Mouse (Mus musculus) CD4-positive helper T cell, adult 2 months (primary cell): ENCODE measurements around the gene Fas.
A peak's percentile ranks its signal among the peaks of the same experiment; 100 is the strongest.

Source experiments
- DNase-seq: peaks from one replicate; pipeline ENCODE4 v3.0.0-alpha.2; 2012; ENCODE audit warnings: low read depth, missing footprints, low spot score

Fas gene

DNA sequence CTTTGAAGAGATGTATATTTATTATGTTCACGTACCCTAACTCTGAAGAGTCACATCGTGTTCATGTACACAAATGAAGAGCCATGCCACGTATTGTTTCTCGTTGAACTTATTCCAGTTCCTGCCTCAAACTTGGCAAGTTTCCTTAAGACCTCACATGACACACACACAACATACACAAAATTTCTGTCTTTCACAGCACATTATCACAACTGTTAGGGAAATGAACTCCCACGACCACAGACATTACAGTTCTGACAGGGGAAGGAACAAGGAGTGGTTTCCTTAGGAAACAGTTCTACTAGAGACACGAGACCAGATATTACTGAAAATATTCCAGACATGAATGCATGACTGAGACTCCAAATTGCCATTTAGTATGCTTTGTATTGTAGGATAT is 6.9 kb upstream of the Fas start:
- DNase-seq, result no peak

DNA sequence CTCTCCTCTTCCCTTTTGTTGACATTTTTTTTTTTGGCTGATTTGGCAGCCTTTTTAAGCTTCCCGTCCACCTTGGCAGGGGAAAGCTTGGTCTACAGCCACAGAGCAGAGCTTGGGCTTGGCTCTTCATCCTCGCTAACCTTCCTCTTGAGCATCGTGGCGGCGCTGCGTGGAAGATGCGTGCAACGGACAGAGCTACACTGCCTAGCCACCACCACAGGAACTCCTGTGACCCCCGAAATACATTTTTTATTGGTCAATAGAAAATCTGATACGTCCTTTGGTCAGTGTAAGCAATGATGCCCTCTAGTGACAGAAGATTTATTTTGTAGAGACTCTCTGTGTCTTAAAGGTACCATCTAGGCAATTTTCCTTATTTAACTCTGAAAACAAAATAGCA is 6.1 kb upstream of the Fas start:
- no peak for DNase-seq

DNA sequence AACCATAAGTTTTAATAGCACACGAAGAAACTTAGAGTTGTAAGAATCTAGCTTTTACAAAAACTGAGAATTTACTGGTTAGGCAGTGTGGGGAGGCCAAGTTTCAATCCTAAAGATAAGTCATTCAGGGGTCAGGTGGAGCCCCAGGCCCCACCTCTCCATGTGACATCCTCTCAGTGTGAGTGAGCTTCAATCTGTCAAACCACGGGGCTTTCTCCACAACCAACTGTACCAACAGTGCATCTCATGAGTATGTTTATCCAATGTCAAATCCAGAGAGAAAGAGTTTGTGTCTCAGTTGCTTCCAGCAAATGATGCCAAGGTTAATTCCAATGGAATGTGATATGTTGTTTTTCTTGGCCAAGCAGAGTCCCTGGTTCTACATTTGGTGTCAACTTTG is 5.6 kb upstream of the Fas start:
- DNase-seq, result no peak

DNA sequence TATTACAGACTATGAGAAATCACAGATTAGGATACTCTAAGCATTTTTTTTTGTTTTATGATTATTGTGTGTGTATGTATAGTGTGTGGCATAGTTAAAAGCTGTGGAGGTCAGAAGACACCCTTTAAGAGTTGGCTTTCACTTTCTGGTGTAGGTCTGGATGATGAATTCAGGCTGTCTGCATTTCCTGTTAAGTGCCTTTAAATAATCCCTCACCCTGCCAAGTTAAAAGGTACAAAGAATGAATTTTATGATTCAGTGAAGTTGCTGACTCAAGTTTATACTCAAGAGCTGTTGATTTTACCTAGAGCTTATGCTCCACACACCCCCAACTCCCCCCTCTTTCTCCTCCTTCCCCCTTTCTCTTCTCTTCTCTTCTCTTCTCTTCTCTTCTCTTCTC is 3.2 kb upstream of the Fas start:
- DNase-seq, result peak; percentile 41

DNA sequence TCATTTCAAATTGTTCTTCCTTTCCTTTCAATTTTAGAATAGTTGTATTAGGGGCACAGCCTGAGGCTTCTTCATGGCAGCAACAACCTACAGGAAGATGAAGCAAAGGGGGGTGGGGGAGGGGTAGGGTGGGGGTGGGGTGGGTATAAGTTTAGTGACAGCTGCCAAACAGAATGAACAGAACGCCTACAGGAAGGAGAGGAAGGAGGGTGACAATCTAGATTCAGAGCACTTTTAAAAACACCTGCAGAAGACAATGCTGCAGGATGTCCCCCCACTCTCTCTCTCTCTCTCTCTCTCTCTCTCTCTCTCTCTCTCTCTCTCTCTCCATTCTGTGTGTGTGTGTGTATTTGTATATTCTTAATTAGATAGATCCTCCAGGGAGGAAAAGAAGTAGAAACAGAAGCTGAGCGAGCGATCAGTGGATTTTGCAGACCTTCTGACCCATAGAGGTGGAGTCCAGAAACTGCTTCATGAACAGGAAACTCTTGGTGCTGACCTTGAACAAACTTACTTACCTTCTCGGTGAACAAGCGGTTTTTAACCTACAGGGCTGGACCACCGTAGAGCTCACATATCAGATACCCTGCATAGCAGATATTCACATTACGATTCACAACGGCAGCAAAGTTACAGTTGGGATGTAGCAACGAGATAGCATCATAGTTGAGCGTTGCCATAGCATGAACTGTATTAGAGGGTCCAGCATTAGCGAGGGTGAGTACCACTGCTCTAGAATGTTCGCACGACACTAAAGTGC is 2.6 kb upstream of the Fas start:
- DNase-seq, result peak; percentile 45

DNA sequence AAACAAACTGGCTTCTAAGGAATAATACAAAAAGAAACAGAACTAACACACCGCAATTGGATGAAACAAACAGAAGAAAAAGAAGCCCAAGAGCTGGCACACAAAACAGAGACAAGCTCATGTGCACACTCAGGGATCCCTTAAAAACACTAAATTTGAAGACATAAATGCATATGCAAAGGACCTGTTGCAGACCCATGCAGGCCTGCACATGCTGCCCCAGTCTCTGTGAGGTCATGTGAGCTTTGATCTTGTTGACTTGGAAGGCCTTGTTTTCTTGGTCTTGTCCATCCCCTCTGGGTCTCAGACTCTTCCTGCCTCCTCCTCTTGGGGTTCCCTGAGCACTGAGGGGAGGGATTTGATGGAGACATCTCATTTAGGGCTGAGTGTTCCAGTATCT is 1.8 kb upstream of the Fas start:
- no peak for DNase-seq

DNA sequence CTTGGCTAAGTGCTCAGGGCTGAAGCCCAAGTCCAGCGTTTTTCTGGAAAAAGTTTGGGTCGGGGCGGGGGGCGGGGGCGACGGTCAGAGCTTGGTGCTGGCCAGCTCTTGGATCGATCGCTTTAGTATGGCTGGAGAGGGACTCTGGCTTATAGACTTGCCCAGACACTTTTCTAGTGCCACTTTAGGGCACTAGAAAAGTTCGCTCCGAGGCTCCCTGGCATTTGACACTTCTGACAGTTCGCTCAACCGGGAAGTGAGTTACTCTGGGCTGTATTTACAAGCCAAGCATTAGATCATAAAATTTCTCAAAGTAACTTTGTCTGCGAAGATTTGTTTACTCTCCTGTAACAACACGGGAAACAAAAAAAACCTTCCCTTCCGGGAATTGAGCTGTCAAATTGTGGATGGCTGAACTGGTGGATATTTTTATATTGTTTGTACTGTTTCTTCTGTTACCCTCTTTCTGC is 441 bp downstream of the Fas start:
- no peak for DNase-seq

DNA sequence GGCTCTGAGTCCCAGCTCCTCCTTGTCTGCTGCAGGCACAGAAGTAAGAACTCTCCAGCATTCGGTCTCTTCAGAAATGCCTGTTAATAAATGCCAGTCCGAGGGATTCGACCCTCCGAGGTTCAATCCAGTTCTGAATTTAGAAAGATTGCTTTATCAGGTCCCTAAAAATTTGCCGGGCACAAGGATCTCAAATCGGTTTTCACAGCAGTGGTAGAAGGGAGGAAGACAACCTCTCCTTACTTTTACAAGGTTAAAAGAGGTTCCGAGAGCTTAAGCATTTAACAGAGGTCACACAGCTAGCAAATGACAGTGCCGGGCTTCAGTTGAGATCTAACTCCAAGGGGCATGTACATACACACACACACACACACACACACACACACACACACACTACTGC is 913 bp downstream of the Fas start:
- no peak for DNase-seq

DNA sequence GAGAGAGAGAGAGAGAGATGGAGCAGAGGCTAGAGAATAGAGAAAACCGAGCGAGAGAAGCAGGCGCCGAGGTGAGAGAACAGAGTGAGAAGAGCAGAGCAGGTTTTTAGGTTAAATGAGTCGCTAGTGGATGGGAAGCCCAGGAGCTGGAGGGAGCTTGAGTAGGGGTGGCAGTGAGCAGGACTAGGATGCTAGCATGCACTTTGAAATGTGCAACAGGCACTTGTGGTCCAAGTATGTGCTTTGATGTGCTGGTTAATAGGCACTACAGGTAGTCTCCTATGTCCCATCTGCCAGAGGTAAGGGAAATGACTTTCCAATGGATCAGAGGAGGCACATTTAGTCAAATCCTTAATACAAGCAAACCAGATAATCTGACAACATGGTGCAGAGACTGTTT is 1.5 kb downstream of the Fas start:
- no peak for DNase-seq

DNA sequence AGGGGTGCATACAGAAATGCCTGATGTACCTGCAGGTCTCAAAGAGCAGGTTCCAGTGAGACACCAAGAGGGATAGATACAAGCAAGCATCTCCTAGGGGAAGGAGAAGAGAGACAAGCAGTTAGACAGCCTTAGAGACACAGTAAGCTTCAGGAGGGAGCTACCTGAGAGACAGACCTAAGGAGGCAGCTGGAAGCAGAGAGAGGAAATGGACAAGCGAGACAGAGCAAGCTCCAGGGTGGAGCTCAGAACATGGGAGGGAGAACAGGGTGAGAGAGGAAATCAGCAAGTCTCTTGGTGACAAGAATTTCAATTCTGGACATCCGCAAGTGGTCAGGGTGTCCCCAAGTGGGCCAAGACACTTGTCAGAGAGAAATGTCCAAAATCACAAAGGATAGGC is 2.2 kb downstream of the Fas start:
- no peak for DNase-seq

DNA sequence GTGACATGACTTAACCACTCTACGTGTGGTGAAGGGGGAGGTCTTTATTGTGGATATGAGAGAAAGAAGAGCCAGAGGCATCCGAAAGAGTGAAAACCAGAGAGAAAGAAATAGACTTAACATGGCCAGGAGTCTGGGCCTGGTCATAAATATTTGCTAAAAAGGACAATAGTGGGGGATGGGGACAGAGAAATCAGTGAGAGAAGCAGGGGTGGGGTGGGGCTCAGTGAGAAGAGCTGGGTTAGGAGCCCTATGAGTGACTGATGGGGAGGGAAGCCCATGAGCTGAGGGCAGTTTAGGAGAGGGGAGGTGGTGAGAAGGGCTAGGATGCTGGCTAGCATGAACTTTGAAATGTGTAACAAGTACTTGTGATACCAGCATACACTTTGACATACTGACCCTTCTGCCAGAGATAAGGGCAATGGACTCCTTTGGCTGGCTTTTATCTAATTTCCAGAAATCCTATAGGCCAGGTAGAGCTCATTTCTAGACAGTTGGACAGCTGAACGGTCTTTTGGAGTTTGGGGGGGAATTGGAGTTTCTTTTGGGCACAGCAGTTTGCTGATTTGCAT is 3.0 kb downstream of the Fas start:
- no peak for DNase-seq

DNA sequence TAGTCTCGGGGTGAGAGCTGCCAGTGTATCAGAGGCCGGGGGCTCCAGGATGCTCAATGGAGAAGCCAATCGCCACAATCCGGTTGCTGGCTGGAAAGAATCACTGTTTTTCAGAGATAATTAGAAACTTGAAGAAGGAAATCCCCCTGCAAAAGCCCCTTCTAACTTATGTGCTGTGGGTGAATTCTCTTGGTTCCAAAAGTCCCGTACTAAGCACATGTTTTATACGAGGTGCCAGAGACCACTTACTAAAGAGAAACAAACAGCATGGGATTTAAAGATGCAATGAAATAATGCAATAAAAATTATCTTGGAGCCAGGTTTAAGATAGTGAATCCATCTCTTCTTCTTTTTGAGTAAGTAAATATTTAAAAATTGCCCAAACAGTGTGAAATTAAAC is 5.0 kb downstream of the Fas start:
- no peak for DNase-seq

DNA sequence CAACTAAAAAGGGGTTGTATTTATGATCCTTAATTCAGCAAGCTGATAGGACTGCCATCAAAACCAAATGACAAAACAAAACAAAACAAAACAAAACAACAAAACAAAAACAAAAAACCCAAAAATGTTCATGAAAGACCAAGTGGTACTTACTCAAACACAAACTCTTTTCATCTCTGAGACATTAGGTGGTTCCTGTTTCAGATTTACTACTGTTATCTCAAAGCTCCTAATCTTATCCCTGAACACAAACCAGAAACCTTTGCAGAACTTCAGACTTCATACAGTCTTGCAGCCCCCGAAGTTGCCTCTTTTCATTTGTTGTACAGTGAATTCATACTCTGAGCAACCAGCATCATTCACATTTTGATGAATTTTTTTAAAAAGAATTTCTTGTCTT is 8.1 kb downstream of the Fas start:
- DNase-seq, result peak; percentile 21

DNA sequence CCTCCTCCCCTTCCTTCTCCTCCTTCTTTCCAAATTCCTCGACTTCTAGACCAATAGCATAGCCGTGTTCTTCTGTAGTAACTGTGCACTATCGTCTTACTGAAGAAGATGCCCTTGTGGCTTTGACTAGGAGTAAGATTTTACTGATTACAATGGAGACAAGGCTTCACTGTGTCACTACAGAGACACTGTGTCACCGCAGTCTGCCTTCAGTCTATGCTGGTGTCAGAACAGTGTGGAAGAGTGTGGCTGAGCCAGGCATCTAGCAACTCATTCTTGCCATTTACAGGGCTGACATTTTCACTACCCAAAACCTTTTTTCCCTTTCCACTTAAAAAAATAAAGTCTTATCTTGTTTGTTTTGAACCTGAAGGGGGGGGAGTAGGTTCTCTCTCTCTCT is 8.8 kb downstream of the Fas start:
- DNase-seq, result peak; percentile 70

DNA sequence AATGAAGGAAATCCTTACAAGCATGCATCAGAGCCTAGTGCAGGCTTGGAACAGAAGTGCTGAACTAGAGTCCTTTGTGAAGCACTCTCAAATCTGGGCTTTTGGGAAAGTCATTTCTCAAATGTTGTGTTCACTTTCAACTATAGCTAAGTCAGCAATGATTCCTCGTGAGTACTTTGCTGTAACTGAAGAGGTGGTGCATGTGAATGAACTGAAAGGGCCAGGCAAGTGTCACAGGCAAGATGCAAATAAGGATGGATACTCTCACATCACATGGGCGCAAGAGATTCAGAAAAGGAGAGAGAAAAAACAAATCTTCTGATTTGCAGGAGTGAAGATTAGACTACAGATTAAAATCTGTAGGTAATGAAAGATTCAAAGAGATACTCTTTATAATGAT is 10.0 kb downstream of the Fas start:
- DNase-seq, result no peak

DNA sequence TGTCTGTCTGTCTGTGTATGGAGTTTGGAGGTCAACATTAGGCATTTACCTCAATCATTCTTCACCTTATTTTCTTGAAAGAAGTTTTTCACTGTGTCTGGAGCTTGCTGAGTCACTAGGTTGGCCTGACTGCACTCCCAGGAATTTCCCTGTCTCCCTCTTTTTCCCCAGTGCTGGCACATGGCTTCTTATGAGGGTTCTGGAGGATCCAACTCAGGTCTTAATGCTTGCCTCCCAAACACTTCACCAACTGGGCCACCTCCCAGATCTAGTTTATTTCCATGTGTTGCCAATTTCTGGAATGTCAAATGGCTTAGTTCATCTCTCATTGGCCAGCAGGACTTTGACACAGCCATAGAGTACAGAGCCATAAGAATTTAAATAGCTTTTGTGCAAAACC is 14.5 kb downstream of the Fas start:
- DNase-seq, result no peak

DNA sequence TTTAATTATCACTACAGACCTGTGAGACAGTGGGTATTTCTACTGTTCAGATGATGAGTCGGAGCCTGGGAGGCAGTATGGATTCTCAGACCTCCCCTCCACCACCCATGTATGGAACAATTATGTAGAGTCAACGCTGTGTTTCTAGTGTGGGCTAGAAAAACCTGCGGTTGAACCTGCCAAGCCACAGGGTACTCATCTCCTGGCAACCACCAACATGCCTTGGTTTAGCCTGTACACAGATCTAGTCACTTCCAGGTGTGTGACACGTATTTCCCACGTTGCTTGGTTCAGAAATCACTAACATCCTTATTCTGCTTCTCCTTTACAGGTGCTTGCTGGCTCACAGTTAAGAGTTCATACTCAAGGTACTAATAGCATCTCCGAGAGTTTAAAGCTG is 16.3 kb downstream of the Fas start:
- DNase-seq, result peak; percentile 73

DNA sequence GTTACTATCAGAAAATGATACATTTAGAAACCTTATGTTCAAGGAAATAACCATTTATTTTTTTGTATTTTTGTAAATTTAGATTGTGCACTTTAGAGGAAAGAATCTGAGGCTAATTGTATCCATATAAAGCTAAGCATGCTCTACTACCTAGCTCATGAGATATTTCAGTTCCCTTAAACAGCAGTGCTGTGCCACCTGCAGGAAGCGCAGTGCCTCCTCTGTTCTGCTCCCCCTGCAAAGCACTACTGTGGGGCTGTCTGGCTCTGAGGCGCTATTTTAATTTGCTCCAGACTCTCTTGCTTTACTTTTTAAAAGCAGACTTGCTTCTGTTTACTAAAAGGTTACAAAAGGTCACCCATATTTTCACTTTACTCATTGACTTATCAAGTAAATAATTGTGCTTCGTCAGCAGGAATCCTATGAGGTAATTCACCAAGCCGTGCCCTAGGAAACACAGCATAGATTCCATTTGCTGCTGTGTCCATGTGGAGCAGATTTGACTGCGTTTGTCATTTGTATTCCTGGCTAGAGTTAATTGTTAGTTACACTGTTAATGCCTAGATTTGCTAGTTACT is 21.8 kb downstream of the Fas start:
- no peak for DNase-seq

DNA sequence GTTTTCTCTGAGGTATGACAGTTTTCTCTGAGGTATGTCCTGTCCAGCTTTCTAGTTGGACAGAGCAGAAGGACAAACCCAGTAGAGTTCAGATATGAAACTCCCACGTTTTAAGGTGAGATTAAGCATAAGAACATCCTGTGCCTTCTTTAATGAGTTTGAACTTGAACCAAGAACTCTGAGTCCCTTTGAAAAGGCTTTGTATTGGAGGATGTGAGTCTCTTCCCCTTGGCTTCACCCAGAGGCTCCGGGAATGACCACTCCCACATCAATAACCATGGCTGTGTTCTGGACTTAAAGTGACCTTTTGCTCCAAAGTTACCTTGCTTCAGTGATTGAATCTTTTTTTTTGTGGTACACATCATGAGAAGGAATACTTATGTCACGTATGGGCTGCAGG is 37.6 kb downstream of the Fas start:
- no peak for DNase-seq

DNA sequence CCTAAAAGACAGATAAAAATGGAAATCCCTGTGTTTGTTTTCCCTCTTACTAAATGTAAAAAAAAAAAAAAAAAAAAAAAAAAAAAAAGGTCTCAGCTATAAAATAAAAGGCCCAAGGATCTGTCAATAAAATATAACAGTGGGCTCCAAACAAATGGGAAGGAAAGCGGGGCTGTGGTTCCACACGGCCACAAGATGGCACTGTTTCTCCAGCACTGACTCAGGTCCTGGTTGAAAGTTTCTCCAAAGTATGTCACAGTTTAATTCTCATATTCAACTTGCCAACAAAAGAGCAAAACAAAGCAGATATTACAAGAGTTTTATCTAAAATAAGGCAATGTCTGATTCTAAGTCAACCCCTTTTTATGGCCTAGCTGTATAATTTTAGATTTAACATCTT is 43.8 kb downstream of the Fas start:
- DNase-seq, result peak; percentile 65

DNA sequence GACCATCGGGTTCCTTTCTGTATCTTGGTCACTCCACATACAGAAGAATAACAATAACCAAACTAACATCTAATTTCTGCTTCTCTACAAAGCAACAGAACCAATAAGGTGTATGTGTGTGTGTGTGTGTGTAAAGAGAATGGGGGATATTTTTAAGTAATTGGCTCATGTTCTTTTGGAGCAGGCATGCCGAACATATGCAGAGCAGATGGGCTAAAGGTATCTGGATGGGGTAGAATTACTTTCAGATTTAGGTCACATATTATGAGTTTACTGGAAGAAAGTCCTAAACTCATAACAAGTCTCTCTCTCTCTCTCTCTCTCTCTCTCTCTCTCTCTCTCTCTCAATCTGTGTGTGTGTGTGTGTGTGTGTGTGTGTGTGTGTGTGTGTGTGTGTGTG is 54.2 kb downstream of the Fas start:
- DNase-seq, result no peak

DNA sequence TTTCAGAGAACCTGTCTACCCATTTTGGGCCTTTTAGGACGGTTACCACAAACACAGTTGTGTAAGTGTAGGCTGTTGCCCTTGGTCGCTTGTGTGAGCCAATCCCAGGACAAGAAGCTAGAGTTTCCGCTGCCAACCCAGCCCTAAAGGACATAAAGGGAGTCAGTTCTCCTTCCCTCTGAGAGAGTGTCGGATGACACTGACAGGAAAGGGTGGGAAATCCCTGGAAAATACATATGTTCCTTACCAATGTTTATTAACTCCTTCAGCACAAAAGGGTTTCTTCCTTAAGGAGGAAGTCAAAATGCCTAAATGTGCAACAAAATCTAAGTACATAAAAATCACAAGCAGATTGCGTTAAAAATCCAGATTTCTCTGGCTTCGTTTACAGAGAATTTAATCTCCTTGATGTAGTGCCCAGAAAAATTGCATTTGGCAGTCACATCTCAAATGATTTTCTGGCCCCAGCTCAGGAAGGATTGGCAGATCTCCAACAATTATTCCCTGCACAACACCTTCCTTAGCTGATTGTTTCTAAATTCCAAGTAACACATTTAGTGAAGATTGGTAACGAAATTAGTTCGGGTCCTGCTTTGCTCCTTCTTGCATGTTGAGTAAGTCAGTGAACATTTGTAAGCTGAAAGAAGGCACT is 55.3 kb downstream of the Fas start:
- no peak for DNase-seq

DNA sequence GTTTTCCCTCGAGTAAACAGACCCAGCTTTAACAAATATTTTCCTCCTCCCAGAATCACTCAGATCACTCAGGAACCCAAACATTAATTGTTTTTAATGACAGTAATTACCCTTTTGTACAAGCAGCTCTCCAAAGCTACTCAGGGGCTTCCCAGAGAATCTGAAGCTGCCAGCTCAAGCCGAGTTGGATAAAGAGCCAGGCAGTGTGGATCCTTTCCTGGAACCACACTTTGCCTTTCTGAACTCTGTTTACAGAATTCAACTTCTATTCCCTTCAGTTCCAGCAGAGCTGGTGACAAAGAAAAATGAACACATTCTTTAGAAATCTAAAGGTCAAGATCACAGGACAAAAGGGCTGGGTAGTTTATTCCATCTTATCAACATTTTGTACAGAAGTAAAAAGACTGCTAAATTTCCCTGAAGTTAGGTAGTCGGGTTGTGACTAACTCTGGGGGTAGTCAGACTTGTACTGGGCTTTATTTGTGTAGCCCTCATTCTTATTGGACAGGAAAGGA is 62.9 kb downstream of the Fas start:
- DNase-seq, result no peak
